Mouse (Mus musculus) midbrain, embryonic 10.5 days (tissue): ENCODE measurements at regions not wholly inside any gene's neighbourhood (a gene's known extent, or its start where the extent isn't known, plus 50 kb on each side); places are given as distances from the start of the nearest gene placed in this dataset.
"Not testable (repeated sequence)": the region's sequence is repeated elsewhere in the genome, so short reads cannot be mapped to it uniquely, and the experiment has no call there.

Experiments
- DNase-seq: peaks from one replicate; pipeline ENCODE4 v3.0.0-alpha.2; 2017; ENCODE audit warnings: low spot score
- H3K27ac ChIP-seq: fragments of 300-500 bp; sonication (generic); replicated peaks from 2 replicates; pipeline ENCODE4 v1.5.1; 2016; ENCODE audit warnings: mild to moderate bottlenecking
- H3K27me3 ChIP-seq: fragments of 300-500 bp; sonication (generic); 2 replicates; pipeline ENCODE4 v1.6.1; 2016; ENCODE audit warnings: low read depth, mild to moderate bottlenecking; ENCODE audit not compliant: poor library complexity, severe bottlenecking
- H3K36me3 ChIP-seq: fragments of 300-500 bp; sonication (generic); 2 replicates; pipeline ENCODE4 v1.6.1; 2016; ENCODE audit warnings: mild to moderate bottlenecking, moderate library complexity
- H3K4me1 ChIP-seq: fragments of 300-500 bp; sonication (generic); 2 replicates; pipeline ENCODE4 v1.6.1; 2016
- H3K4me3 ChIP-seq: fragments of 300-500 bp; sonication (generic); 2 replicates; pipeline ENCODE4 v1.5.1; 2016; ENCODE audit warnings: mild to moderate bottlenecking, moderate library complexity
- H3K9me3 ChIP-seq: fragments of 300-500 bp; sonication (generic); replicated peaks from 2 replicates; pipeline ENCODE4 v1.6.1; 2016; ENCODE audit warnings: mild to moderate bottlenecking
- WGBS: fragments of 180-500 bp; shearing (Covaris S2); methylation state at CpG from one replicate; pipeline ENCODE4 v1.1.7; 2016; 5-methylcytosine and 5-hydroxymethylcytosine counted together

- DNase-seq, result no peak
- H3K9me3 ChIP-seq, result no peaks in the 10 kb centered on the region; the same call in 1 of the 2 replicates
- 96% methylated on average over 1 of the region's 1 CpGs for WGBS
- H3K4me1 ChIP-seq, result peaks cover 5% of the 10 kb centered on the region; the same call in 1 of the 2 replicates
- no peaks in the 10 kb centered on the region for H3K27me3 ChIP-seq
- H3K4me3 ChIP-seq, result no peak overlapping the region
- H3K27ac ChIP-seq, result no peak overlapping the region
- no peaks in the 10 kb centered on the region for H3K36me3 ChIP-seq
Observed at GRCm38 (mm10) chr13:52239563-52239962, 291.5 kb downstream of the Diras2 start.

DNA sequence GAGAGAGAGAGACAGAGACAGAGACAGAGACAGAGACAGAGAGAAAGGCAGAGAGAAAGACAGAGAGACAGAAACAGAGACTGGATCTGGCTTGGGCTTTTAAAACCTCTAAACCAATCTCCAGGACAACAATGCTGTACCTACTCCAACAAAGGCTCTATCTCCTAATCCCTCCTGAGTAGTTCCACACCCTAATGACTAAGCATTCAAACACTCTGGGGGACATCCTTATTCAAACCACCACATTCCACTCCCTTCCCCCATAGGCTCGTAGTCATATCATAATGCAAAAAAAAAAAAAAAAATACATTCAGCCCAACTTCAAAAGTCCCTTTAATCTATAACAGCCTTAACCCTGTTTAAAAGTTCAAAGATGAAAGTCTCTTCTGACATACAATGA is 289.3 kb downstream of the Diras2 start:
- Histone ChIP-seq H3K27me3 (no peaks in the 10 kb centered on the region), H3K4me3 (no peak overlapping the region), H3K36me3 (no peaks in the 10 kb centered on the region), H3K27ac (no peak overlapping the region), H3K4me1 (0 out of 2 replicates have a peak, but pooled peaks cover 2% of the 10 kb centered on the region), H3K9me3 (no peaks in the 10 kb centered on the region; the same call in 1 of the 2 replicates)
- 50% methylated on average over 1 of the region's 1 CpGs for WGBS
- no peak for DNase-seq

DNA sequence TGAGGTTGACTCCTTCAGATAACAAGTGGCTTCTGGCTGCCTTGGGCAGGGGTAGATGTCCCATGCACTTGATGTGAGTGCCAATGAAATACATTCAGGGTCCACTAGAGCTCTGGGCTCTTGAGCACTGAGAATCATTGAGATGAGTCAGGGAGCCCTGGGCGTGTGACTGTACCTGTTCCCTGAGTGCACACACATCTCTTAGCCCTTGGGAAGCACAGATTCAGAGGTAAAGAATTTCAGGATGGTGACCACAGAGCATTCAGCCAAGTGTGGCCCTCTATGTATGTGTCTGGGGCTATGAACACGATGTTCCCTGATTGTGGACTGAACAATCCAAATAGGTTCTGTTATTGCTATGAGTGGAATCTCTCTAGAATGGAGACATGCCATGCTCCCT is 281.6 kb downstream of the Diras2 start:
- 0 out of 2 replicates have a peak, but pooled peaks cover 1% of the 10 kb centered on the region for H3K4me1 ChIP-seq
- no peaks in the 10 kb centered on the region for H3K9me3 ChIP-seq
- 90% methylated on average over 2 of the region's 2 CpGs for WGBS
- no peak for DNase-seq
- H3K36me3 ChIP-seq, result no peaks in the 10 kb centered on the region
- H3K27me3 ChIP-seq, result no peaks in the 10 kb centered on the region
- H3K27ac ChIP-seq, result no peak overlapping the region
- no peak overlapping the region for H3K4me3 ChIP-seq

DNA sequence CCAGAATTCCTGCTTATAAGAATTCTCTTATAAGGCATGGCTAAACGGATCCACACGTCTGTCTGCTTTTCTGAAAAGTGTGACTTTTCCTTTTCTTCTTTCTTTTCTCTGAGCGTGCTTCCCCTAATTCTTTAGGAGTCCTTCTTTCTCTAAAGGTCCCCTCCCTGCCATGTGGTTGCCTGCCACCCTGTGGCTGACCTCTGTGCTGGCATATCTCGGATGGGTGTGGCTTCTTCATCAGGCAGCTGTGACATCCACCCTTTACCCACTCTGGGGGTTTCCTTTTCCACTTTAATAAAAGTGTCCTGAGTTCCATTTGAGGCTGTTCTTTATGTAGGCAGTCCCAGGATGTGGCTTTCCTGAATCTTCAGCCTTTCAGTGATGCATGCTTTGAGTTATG is 280.7 kb downstream of the Diras2 start:
- Histone ChIP-seq H3K4me1 (no peaks in the 10 kb centered on the region), H3K4me3 (no peak overlapping the region), H3K9me3 (no peaks in the 10 kb centered on the region), H3K27ac (no peak overlapping the region), H3K27me3 (no peaks in the 10 kb centered on the region), H3K36me3 (no peaks in the 10 kb centered on the region)
- DNase-seq, result no peak
- 66% methylated on average over 4 of the region's 4 CpGs for WGBS

GRCm38 (mm10) chr13:52252303-52252702 is 278.8 kb downstream of the Diras2 start:
- Histone ChIP-seq H3K27me3 (no peaks in the 10 kb centered on the region), H3K9me3 (no peaks in the 10 kb centered on the region), H3K4me3 (no peak overlapping the region), H3K4me1 (no peaks in the 10 kb centered on the region), H3K27ac (no peak overlapping the region), H3K36me3 (no peaks in the 10 kb centered on the region)
- 59% methylated on average over 4 of the region's 4 CpGs for WGBS
- no peak for DNase-seq

- not testable (repeated sequence) for DNase-seq, H3K4me3 ChIP-seq, H3K27ac ChIP-seq, H3K9me3 ChIP-seq, H3K27me3 ChIP-seq, H3K36me3 ChIP-seq, H3K4me1 ChIP-seq
- WGBS, result 39% methylated on average over 6 of the region's 6 CpGs
Observed at GRCm38 (mm10) chr13:52252726-52253125, 278.4 kb downstream of the Diras2 start.

GRCm38 (mm10) chr13:52253138-52253537 is 277.9 kb downstream of the Diras2 start:
- H3K27me3 ChIP-seq, result no peaks in the 10 kb centered on the region
- no peaks in the 10 kb centered on the region for H3K4me1 ChIP-seq
- DNase-seq, result peak; percentile 25
- H3K4me3 ChIP-seq, result no peak overlapping the region
- no peak overlapping the region for H3K27ac ChIP-seq
- no peaks in the 10 kb centered on the region for H3K9me3 ChIP-seq
- no peaks in the 10 kb centered on the region for H3K36me3 ChIP-seq
- WGBS, result 32% methylated on average over 8 of the region's 8 CpGs

DNA sequence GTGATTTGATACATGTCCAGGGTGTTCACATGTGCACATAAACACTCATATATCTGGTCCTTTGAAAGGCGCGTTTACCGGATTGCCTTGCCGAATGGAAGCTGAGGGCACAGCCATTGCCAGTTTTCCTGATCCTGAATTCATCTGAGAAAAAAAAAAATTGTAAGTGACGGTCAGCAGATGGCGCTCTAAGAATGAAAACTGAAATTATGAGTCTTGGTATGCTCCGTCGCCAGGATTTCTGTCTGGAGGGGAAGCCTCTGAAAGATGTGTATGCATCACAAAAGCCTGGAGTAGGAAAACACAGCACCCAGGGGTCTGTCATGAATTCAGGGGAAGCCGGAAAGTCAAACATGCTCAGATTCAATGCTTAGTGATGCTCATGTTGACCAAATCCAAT is 276.9 kb downstream of the Diras2 start:
- Histone ChIP-seq H3K9me3 (no peaks in the 10 kb centered on the region), H3K4me3 (no peak overlapping the region), H3K27me3 (no peaks in the 10 kb centered on the region), H3K4me1 (no peaks in the 10 kb centered on the region), H3K27ac (no peak overlapping the region), H3K36me3 (no peaks in the 10 kb centered on the region)
- WGBS, result 20% methylated on average over 9 of the region's 9 CpGs
- DNase-seq, result peak; percentile 55

- Histone ChIP-seq H3K4me1 (no peaks in the 10 kb centered on the region), H3K4me3 (no peak overlapping the region), H3K27me3 (no peaks in the 10 kb centered on the region), H3K27ac (no peak overlapping the region), H3K9me3 (no peaks in the 10 kb centered on the region), H3K36me3 (no peaks in the 10 kb centered on the region)
- 73% methylated on average over 5 of the region's 5 CpGs for WGBS
- DNase-seq, result peak; percentile 37
Observed at GRCm38 (mm10) chr13:52255697-52256096, 275.4 kb downstream of the Diras2 start.

DNA sequence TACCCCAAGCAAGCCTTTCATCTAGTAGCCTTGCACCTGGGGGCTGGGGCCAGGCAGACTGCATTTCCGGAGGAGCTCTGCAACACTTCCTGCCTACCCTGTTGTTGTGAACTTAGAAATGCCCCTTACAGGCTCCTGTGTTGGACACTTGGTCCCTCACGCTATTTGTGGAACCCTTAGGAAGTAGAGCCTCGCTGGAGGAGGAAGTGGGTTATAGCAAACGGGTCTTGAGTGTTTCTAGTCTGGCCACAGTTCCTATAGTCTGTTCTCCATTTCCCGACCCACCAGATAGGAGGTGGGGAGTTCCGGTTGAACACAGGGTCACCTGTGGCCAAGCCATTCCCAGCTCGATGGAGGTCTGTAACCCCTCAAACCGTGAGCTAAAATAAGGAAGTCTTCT is 272.7 kb downstream of the Diras2 start:
- 95% methylated on average over 8 of the region's 8 CpGs for WGBS
- no peak for DNase-seq
- no peaks in the 10 kb centered on the region for H3K27me3 ChIP-seq
- H3K9me3 ChIP-seq, result no peaks in the 10 kb centered on the region
- no peak overlapping the region for H3K27ac ChIP-seq
- no peak overlapping the region for H3K4me3 ChIP-seq
- H3K36me3 ChIP-seq, result no peaks in the 10 kb centered on the region
- H3K4me1 ChIP-seq, result no peaks in the 10 kb centered on the region

GRCm38 (mm10) chr13:52262949-52263550 is 268.0 kb downstream of the Diras2 start:
- H3K36me3 ChIP-seq, result no peaks in the 10 kb centered on the region
- no peak for DNase-seq
- H3K27ac ChIP-seq, result no peak overlapping the region
- no peaks in the 10 kb centered on the region for H3K4me1 ChIP-seq
- no peaks in the 10 kb centered on the region for H3K9me3 ChIP-seq
- H3K4me3 ChIP-seq, result no peak overlapping the region
- WGBS, result 90% methylated on average over 14 of the region's 14 CpGs
- H3K27me3 ChIP-seq, result no peaks in the 10 kb centered on the region

- H3K9me3 ChIP-seq, result no peaks in the 10 kb centered on the region
- no peak overlapping the region for H3K4me3 ChIP-seq
- H3K36me3 ChIP-seq, result no peaks in the 10 kb centered on the region
- H3K4me1 ChIP-seq, result no peaks in the 10 kb centered on the region
- no peak for DNase-seq
- WGBS, result 84% methylated on average over 6 of the region's 6 CpGs
- H3K27ac ChIP-seq, result no peak overlapping the region
- no peaks in the 10 kb centered on the region for H3K27me3 ChIP-seq
Observed at GRCm38 (mm10) chr13:52268279-52268678, 262.8 kb downstream of the Diras2 start.

DNA sequence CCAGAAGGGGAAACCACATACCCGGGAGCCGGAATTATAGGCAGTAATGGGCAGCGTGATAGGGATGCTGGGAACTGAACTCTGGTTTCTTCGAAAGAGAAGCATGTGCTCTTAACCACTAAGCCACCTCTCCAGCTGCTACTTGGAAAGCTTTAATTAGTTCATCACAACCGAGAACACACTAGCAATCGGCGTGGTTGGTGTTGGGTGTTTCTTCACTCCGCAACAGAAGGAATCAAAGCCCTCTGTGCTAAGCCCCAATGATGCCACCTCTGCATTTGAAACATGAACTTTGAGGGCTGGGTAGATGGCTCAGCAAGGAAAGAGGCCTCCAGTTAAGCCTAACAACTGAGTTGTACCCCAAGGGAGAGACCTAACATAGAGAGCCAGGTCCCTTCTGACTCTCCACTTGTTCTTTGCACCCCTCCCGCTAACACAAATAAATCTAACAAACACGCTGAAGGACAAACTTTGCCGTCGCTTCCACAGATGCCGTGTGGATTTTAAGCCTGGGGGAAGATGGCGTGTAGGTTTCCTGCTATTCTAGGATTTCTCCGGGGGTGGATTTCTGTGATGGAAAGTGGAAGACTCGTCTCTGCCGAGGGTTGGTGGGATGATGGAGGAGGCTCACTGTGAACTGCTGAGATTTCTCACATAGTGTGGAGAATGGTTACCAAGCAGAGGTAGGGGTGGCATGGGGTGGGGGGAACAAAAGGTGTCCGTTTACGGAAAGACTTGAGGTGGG is 257.4 kb downstream of the Diras2 start:
- Histone ChIP-seq H3K4me1 (peaks cover 4% of the 10 kb centered on the region), H3K9me3 (no peaks in the 10 kb centered on the region), H3K4me3 (no peak overlapping the region), H3K27me3 (peaks cover 9% of the 10 kb centered on the region; the same call in 1 of the 2 replicates), H3K36me3 (no peaks in the 10 kb centered on the region), H3K27ac (no peak overlapping the region)
- WGBS, result 91% methylated on average over 19 of the region's 19 CpGs
- no peak for DNase-seq
